Mouse (Mus musculus) T-helper 2 cell (primary cell): ENCODE measurements around the gene Ccdc9.
"Not testable (repeated sequence)": the region's sequence is repeated elsewhere in the genome, so short reads cannot be mapped to it uniquely, and the experiment has no call there.

Experiments used
- in situ Hi-C: fragments of 300-600 bp; cut with MboI, MseI; formaldehyde crosslinking; loops from one replicate; pipeline ENCODE4 v1.15.1; 2025; ENCODE audit warnings: high pct_unique_total_duplicates

Gene Ccdc9

DNA sequence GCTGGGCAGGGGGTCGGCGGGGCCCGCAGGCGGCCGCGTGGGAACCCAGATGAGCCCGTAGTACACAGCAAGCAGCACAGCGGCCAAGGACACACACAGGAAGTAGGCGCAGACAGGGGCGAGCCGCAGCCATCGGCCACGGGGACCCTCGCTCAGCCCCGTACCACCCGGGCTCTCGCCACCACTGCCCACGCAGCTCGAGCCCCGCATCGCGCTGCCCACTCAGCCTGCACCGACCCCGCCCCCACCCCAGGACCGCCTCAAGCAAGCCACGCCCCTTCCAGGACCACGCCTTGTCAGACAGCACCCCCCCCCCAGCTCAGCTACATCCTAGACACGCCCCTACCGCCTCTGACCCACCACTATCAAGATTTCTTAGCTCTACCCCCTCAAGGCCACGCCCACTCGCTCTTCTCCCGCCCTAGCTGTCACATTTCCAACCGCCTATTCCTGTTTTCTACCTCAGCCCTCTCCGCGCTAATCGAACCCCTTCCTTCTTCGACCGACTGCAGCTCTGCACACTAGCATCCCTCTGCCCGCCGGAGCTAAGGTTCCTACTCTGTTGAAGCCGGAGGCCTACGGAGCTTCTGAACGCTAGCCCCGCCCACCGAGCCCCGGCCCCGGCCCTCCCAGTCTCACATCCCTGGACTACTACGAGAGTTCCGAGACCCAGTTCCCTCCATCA is 13.4 kb downstream of the Ccdc9 start, which contains the start of gene Inafm1:
Inafm1 (minus strand) TSS at position 537 of the 685 bp plus-strand sequence.
- in situ Hi-C loops, result loop anchor here (5.0 kb wide), 1 partner anchor 66 kb away; no protein-coding TSS in a partner anchor

DNA sequence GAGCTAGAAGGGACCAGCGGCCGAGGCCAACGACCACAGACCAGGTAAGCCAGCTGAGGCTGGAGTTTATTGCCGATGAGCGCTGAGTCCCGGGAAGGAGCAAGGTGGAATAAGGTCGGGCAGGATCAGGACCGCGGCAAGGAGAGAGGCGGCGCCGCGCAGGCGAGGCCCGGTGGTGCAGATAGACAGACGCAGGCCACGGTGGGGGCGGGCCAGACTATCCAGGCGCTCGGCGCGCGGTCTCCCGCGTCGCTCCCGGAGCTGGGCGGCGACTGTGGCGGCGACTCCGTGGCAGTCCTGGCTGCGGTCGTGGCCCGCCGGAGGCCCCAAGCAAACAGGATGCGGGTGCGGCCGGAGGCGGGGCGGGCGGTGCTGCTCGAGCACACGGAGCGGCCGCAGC is 13.9 kb downstream of the Ccdc9 start:
- in situ Hi-C loops, result loop anchor here (5.0 kb wide), 1 partner anchor 65 kb away; no protein-coding TSS in a partner anchor

DNA sequence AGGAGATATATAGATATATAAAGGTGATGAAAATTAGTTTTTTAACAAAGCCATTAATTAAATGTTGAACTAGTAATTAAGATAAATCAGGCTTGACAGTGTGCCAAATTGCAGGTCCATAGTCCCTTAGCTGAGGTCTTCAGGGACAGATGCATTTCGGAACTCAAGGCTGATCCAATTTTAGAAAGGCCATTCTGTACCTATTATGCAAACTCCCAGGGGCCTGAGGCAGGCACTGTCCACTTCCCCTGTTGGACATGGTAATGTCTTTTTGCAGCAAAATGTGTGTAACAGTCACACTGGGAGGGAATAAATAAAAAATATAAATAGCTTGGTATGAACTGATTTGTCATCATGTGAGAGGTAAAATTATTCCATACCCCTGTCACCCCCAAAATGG is 15.5 kb downstream of the Ccdc9 start:
- in situ Hi-C loops, result loop anchor here (5.0 kb wide), 1 partner anchor 64 kb away; no protein-coding TSS in a partner anchor

DNA sequence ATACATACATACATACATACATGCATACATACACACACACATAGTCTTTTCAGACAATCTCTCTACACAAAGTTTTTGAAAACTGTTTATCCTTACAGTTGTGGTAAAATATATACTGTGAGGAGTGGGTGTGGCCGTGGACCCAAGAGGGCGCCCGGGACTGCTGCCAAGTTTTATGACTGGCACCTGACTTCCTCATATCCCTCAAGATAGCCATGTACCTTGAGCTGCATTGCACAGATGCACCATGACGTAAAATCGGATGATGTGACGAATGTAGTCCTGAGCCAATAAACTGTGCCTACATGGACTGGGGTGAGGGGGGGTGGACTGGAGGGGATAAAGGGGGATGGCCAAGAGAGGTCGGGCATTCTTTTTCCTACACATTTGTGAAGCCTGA is 20.0 kb downstream of the Ccdc9 start:
- in situ Hi-C loops, result not testable (repeated sequence)

DNA sequence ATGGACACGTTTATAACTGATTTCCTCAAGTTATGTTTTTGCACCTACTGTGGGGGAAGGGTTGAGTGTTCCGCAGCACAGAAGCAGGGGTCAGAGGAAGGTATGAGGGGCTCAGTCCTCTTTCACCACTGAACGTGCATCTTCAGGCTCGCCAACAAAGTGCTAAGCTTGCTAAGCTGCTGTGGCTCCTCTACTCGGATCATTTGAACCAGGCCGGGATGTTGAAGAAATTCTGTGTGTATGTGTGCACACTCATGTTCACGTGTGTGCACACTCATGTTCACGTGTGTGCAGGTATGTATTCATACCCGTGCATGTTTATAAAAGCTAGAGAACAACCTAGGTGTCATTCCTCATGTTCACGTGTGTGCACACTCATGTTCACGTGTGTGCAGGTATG is 20.7 kb downstream of the Ccdc9 start:
- in situ Hi-C loops, result no loop called here

DNA sequence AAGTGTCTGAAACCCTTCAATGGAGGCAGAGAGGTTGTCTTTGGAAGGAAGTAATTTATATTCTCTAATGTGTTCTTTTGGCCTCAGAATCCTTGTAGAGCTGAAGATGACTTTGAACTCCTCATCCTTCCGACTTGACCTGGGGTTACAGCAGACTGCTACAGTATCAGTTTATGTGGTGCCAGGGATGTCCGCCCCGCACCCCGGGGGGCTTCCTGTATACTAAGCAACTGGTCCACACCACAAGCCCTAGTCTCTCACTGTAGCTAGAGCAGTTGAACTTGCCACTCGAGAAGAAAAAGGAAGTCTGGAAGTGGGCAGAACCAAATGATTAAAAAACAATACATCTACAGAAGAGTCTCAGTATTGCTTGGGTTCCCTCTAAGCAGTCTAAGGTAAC is 22.8 kb downstream of the Ccdc9 start:
- in situ Hi-C loops, result no loop called here

DNA sequence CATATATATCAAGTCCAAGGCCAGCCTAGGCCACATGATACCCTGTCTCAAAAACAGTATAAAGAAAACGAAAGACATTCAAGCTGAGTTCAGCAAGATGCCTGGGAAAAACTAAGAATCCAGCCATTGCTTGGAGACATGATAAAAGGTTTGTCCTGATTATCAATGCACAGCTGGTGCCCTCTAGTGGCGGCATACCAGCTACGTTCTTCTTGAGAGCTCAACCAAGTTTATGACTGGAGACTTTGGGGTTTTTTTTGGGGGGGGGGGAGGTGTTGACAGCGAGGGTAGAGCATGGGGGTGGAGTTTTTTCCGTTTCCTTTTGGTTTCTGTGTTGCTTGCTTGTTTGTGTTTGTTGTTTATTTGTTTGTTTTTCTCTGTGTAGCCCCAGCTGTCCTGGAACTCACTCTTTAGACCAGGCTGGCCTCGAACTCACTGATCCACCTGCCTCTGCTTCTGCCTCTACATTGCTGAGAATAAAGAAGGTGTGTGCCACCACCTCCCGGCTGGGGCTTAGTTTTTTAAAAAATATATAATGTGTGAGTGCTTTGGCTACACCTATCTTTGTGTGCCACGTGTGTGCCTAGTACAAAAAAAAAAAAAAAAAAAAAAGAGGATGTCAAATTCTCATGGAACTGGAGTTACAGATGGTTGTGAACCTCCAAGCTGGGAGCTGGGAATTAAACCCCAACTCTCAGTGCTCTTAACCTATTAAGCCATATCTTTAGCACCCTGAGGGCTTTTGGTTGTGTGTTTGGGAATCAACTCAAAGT is 23.4 kb downstream of the Ccdc9 start:
- in situ Hi-C loops, result no loop called here

DNA sequence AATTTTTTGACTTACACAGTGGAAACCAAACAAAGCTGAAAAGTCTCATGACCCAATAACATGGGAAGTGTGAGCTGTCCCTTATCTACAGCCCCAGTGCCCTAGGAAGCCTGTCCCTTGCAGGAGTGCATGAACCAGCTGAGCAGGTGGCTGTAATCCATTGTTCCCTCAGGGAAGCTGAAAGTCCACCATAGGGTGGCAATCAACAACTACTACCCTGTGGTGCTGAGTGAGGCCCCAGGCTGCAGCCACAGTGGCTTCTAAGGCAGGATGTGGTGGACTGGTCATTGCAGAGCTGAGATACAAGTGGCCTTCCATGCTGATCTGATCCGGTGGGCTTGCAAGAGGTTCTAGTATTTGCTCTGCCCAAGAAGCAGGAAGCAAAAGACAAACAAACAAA is 25.5 kb downstream of the Ccdc9 start:
- in situ Hi-C loops, result no loop called here

DNA sequence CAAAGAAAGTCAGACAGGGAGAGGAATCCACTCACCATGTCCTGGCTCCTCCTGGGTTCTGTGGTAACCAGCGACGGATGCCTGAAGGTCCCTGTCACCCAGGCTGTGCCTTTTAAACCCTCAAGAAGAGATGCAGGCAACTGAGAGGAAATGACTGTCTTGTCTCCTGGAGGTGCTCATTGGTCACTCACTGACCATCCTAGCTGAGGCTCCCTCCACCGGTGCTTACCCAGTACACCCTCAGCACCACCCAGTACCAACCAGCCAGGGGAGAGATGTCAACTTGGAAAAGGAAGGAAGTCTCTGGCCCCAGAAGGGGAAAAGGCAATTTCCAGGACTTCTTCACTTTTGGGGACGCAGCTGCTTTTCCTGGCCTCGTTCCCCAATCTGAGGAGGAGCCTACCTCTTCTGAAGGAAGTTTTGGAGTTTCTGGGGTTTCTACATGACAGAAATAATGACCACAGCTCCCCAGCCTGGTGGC is 27.4 kb downstream of the Ccdc9 start, which contains the start of gene C5ar1:
C5ar1 (minus strand) TSS at position 431 of the 481 bp plus-strand sequence.
- in situ Hi-C loops, result no loop called here

DNA sequence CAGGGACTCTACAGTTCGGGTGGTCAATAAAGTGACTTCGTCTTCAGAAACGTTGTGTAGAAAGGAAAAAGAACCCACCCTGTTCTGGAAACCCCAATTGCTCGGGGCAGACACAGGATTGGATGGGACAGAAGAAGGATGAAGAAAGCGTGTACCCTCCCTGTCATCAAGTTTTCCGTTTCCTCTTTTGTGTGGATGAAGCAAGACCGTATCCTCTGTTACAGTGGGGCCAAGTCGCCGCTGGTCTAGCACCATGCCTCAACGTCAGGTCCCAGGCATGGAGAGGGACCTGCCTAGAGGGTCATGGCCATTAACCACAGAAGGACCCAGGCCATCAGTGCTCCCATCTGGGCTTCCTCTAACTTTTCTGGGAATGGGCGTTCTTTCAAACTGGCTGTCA is 28.8 kb downstream of the Ccdc9 start:
- in situ Hi-C loops, result no loop called here

DNA sequence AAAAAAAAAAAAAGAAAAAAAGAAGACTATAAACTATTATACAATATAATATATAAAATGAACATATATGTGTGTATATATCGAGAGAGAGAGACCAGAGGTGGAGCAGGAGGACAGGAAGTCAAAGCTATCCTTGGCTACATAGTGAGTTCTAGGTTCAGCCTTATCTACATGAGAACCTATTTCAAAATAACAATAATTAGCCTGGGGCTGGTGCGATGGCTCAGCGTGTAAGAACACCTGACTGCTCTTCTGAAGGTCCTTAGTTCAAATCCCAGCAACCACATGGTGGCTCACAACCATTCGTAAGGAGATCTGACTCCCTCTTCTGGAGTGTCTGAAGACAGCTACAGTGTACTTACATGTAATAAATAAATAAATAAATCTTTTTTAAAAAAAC is 30.6 kb downstream of the Ccdc9 start:
- in situ Hi-C loops, result not testable (repeated sequence)

DNA sequence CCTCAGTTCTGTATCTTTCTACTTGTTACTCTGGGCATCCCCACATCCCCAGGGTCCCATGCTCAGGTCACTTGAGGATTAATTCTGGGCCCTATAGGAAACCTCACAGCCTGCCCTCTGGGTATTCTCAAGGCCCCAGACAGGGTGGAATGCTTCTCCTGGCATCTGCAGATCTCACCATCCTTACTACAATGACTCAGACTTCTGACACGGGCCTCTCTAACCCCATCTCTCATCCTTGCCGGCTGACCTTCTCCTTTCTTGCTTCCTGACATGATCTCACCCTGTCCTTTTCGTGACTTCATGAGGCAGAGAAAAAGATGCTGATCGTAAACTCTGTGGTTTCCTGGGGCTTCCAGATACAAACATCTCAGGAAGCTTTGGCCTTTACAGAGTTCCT is 32.4 kb downstream of the Ccdc9 start:
- in situ Hi-C loops, result no loop called here

DNA sequence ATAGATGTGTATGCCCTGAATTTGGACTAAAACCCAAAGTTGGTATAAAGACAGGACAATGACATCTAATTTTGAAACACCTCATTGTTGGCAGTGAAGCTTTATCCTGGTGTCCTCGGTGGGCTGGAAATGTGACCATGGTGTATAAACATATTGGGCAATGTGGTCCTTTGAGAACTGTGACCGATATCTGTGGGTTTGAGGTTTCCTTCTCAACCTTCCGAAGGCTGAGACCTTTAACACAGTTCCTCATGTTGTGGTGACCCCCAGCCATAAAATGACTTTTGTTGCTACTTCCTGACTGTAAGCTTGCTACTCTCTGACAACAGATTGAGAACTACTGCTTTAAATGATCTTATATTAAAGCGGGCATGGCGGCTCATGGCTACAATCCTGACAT is 35.9 kb downstream of the Ccdc9 start:
- in situ Hi-C loops, result no loop called here

DNA sequence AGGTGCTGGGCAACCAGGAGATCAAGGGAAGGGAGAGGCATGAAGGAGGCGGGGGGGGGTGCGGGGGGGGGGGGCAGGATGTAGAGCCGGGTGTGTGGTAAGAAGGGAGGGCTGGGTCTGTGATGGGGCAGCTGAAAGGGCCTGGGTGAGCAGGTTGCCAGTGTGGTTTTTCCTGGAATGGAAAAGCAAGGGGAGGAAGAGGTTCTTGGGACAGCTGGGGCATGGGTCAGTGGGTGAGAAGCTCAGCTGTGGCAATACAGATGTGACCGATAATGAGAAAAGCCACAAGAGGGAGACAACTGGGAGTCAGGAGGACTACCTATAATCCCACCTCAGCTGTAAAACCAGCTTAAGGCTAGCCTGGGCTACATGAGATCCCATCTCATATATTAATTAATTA is 40.6 kb downstream of the Ccdc9 start:
- in situ Hi-C loops, result no loop called here

DNA sequence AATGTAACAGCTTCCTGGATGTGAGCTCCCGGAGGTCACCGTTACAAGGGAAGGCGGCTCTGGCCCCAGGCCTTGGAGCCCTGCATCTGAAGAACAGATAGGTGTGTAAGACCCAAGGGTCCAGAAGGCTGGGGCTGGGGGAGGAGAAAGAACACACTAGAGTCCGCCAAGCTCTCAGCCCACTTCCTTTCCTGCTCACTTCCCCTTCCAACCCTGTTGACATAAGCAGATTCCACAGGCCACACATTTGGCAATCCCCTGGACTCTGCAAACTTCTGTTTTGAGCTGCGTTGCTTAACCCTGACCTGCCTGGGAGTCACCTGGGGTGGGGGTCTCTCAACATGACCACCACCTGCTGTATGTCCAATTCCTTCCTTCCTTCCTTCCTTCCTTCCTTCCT is 42.5 kb downstream of the Ccdc9 start, which contains the start of gene C5ar2:
C5ar2 (minus strand) TSS at position 88 of the 400 bp plus-strand sequence.
- in situ Hi-C loops, result no loop called here

DNA sequence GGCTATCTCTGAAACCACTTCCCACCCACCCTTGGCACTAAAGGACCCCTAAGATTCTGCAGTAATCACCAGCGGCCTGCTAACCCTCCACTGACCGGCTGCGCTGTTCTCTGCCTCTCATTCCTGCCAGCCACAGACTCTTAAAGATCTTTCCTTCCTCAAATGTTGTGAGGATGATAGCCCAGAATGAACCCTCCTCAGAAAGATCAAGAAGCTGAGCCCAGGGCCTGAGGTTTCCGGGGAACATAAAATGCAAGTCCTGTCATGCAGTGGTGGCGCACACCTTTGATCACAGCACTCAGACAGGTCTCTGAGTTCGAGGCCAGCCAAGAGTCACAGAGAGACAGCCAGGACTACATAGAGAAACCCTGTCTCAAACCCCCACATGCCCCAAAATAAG is 44.4 kb downstream of the Ccdc9 start:
- in situ Hi-C loops, result no loop called here

DNA sequence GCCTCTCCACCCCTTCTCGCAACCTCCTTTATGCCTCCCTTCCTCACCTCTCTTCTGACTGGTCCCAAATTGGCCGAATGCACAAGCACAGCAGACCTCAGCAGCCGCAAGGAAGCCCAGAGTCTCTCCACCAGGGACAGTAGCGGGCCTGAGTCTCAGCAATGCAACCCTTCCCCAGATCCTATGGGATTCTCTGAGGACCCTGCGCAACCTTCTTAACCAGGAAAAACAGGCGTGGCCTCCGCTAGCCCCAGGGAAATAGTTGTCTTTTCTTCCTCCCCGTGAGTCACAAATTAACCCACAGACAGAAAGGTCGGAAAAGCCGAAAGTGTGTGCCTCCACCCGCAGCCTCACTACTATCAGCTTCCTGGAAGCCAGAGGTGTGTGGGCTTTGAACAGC is 44.8 kb downstream of the Ccdc9 start:
- in situ Hi-C loops, result no loop called here

DNA sequence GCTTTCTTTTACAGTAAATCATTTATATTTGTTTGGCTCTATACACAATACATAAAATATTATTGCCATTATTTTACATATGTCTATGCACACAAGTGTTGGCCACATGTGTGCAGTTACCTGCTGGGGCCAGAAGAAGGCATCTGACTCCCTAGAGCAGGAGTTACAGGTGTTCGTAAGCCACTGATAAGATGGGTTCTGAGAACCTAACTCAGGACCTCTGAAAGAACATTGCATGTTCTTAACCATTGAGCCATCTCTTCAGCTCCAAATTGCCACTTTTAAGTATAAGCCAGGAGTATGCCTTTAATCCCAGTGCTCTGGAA is 45.7 kb downstream of the Ccdc9 start:
- in situ Hi-C loops, result no loop called here

DNA sequence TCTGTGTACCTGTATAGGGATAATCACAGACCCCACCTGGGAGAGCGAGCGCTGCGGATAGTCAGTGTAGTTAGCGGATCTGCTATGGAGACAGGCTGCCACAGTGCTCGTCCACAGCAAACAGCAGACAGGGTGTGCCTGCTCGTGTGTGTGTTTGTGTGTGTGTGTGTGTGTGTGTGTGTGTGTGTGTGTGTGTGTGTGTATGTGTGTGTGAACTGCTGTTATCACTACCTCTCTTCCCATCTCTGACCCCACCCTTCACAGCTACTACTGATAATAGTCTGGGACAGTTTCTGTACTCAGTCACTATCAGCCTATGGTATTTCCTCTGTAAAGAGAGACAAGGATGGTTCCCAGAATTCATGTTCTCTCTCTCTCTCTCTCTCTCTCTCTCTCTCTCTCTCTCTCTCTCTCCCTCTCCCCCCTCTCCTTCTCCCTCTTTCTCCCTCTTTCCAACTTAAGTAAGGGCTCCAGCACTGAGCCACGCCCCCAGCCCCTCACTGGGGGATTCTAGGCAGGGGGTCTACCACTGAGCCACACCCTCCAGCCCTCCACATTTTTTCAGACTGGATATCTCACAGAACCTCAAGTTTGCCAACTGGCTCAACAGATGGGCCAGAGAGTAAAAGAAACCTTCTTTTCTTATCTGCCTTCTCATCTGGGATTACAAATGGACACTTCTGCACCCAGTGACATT is 46.2 kb downstream of the Ccdc9 start:
- in situ Hi-C loops, result no loop called here

DNA sequence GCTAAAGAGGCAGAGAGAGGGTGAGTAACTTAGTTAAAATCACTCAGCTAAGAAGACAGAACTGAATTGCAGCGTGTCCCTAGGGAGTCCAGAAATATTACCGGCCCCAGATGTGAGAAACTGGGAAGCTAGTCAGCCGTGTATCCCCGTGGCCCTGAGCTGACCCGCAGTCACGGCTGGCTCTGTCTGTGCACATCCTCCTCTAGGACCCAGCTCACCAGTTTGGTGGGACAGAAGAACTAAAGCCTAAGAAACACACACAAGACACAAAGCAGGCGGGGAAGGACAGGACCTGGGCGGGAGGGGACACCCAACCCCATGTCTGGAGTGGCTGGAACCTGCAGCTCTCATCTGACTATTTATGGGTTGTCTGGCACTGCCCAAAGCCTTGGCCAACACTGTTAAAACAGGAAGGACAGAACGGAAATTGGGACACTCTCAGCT is 47.0 kb downstream of the Ccdc9 start:
- in situ Hi-C loops, result no loop called here

DNA sequence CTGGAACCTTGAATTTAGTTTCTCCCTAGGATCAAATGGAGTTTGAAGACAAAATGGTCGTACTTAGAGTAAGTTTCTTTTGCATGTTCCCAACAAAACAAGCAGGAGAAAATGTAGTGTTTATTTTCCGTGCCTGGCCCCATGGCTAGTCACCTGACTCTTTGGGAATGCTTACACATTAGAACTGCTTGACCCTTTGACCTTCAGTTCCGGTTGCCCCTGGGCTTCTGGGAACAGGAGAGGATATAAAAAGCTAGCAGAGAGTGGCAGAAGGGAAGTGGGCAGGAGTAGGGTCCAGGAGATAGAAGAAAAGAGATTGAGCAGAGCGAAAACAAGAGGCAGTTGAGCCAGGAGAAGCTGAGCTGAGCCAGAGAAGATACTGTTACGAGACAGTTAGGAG is 56.7 kb downstream of the Ccdc9 start:
- in situ Hi-C loops, result no loop called here
